Mouse (Mus musculus) ovary, postnatal 10 days (tissue): ENCODE measurements at regions not wholly inside any gene's neighbourhood (a gene's known extent, or its start where the extent isn't known, plus 50 kb on each side); places are given as distances from the start of the nearest gene placed in this dataset.

ENCODE experiments used
- DNase-seq: peaks from one replicate; pipeline ENCODE4 v3.0.0; 2022; ENCODE audit warnings: low spot score

DNA sequence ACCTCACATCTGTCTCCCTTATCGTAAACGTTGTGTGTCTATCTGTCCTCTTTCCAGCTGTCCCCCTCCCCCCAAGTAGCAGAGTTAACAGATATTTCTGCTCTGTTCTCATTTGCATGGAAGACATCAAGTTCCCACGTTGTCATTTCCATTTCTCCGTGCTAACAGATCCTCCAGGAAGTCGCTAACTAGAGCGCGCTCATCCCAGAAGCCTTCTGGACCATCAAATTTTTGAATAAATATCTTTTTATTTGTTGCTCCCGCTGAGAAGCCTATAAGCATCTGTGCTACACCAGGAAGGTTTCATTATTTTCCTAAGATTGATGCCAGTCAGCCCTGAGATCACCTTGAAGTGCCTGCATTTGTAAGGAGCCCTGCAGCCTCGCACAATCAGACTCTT, 275.4 kb downstream of the Prex1 start:
- no peak for DNase-seq

DNA sequence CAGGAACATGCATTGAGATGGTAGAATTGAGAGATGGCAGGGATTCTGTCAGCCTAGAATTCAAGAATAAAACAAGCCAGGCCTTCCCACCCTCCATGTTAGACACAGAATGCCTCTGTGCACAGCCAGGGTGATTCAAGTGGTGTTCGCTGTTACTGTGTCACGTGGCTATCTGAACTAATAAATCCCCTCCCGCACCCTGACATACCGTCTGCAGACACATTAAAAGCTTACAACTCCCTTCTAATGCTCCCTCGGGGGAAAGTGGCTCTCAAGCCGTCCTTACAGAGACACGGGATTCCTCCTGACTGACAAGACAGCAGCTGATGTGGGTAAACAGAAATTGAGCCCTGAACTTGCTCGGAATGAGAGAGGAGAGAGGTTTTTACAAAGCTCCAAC, 279.1 kb downstream of the Prex1 start:
- DNase-seq: no peak

DNA sequence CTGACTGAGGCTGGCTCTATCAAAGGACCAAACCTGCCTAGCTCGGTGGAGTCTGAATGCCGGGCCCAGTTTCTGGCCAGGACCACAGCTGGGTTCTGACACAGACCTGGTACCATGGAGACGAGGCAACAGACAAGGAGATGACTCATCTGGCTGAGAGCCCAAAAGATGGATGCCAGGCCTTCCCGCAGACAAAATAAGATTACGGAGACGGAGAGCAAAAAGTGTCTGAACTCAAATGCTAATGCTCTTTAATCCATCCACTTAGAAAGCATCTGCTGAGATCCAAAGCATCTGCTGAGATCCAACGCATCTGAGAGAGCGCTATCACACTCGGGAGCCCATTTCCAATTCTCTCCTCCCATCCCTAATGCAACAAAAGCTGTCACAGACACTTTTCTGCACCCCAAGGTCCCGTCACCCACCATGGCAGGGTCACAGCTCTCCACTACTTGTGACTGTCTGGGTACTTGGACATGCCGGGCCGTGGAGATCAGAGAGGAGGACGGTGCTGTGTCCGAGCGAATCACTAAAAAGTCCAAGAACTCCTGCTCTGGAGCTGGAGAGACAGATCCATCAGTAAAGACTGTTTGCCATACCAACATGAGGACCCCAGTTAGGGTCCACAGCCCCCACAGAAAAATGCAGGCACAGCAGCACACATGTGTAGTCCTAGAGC, 278.3 kb upstream of the Sulf2 start:
- DNase-seq: no peak

DNA sequence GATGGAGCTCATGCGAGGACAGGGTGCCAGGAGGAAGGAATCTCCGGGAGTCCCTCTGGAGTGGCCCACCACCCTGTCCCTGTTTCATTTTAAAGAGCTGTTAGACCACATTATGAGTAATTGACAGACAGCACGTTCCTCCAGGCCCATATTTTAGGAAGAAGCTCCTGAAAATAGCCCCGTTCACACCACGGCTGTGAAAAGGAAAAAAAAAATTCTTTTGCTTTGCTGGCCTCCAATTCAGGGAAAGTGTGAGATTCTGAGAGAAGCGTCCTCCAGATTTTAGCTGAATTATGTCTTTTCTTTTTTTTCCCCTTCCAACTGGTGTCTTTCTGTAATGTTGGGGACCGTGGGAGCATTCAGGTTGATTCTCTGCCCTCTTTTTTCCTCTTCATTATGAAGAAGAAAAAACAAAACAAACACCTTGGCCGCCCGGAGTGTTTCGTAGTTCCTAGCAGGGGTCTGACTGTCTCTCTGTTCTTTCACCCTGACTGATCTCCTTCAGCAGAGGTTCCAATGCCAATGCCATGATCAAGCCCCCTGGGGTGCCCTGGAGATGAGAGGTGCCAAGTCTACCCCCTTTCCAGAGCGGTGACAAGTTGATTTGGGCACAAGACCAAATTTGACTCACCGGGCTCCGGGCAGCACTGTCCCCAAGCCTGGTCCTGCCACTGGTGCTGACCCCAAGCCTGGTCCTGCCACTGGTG, 277.6 kb upstream of the Sulf2 start:
- no peak for DNase-seq

DNA sequence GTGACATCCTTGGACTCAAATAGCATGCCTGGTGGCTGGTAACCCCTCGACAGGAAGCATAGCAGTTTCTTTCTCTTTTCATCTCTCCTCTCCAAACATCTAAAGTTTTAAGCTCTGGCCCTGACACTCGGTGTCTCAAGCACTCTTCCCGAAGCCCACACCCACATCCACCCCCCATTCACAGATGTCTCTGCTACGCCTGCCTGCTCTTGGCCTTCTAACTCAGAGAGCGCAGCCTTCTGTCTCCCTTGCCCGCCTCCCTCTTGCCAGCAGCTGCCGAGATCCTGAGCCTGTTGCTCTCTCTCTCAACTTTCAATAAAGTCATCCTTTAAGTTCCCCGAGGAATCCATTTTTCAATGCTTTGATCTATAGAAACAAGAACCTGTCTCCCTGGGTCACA, 277.1 kb upstream of the Sulf2 start:
- no peak for DNase-seq

DNA sequence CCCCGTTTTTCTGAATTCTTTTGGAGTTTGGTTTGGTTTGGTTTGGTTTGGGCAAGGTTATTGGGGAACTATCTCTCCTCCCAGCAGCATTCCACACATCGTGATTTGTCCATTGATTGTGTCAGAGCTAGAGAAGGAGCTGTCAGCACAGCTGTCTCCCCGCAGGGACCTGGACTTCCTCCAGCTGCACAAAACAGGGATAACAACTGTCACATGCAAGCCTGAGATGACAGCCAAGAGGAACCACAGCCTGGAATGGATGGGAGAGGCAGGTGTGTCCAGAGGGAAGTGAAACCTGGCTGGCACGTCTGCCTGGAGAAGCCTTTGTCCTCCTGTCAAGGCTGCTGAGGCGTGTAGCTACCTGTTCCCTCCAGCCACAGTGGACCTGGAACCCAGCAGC, 274.5 kb upstream of the Sulf2 start:
- no peak for DNase-seq

DNA sequence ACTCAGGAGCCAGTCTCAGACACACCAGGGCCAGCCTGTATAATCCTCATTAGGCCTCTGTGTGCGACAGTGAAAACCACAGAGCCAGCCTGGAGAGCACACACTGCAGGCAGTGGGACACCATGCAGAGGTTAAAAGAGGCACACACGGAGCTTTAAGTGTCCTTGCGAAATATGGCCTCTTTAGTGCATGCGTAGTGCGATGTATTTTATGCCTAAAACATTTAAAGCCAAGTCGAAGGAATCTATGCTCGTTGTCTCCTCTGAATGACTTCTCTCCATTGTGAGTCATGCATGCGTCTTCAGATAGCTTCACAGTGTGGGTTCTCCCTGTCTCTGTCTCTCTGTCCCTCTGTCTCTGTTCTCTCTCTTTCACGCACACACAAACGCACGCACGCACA, 274.0 kb upstream of the Sulf2 start:
- no peak for DNase-seq

DNA sequence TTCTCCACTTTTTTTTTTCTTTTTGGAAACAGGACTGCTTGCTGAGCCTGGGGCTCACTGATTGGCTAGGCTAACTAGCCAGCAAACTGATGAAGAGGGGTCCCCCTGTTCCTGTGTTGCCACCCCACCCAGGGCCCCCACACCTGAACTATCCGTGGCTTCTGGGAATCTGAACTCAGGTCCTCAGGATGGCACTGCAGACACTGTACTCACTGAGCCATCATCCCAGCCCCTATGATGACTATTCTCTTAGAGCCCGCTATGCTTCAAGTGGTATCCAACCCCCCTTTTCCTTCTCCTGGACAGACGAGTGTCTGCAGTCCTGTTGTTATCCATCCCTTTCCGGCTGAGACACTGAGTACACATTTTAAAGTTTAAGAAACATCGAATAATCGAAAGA, 271.9 kb upstream of the Sulf2 start:
- DNase-seq: no peak

DNA sequence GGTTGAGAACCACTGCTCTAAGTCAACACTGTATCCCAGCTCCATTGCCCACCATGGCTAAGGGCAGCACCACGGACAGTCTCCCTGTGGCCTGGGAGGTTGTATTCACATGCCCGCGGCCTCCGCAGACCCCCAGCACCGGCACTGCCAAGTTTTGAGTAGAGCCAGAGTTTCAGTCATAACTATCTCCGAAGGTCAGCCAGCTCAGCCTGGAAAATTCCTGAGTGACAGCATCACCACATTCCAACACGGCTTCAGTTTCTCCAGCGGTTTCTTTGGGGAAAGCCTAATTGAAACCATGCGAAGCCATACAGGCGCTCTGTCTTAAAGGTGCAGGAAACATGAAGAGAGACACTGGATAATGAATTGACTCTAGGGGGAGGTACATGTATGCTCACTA, 271.5 kb upstream of the Sulf2 start:
- no peak for DNase-seq

DNA sequence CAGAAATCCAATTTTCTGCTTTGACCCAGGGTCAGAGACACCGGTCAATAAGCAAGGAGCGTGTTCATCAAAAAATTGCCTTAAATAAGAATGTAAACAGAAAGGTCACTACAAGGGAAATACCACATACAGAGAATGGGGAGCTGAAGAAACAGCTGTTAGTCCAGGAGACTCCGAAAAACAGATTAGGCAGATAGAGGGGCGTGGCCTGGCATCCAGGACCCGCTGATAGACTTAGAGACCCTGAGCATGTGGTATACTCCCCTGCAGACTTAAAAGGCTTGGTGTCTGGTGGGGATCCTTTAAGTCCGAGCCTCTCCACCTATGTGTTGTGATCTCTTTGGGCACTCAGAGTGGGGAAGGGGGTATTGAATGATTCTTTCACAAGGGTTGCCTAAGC, 271.0 kb upstream of the Sulf2 start:
- DNase-seq: no peak

DNA sequence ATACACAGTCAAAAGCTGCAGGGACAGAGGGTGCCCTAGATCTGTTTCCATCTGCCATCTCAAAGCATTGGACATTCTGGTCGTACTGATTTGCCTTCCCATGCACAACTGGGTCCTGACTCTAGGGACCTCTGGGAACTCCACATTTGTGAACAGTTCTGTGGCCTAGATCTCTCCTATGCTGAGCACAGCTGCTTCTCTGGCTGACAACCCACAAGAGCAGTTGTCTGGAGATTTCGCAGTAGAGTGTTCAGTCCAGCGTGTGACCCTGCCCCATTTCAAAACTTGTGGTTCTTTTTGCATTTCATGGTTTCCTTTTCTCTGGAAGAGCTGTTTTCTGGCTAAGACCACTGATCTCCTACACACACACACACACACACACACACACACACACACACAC, 269.7 kb upstream of the Sulf2 start:
- no peak for DNase-seq

DNA sequence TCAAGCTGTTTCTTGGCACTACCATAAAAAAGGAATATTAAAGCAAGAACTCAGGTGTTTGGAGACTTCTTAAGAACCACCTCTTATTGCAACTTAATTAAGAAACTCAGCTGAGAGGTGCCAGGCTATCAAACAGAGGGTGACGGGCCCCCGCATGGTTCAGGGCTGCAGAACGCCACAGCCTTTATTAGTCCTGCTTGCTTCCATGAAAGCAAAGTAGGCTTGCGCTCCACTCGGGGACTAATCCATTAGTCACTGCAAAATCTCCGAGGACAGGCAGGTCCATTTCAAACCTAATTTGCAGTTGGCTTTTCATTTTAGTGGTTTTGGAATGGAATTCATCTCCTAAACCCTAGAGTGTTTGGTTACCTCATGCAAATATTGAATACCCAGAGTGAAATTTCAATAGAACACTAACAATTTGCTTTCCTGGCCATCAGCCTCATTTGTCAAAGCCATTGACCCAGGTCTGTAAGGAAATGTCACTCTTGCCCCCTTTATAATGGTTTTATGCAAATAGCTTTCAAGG, 267.7 kb upstream of the Sulf2 start:
- no peak for DNase-seq

DNA sequence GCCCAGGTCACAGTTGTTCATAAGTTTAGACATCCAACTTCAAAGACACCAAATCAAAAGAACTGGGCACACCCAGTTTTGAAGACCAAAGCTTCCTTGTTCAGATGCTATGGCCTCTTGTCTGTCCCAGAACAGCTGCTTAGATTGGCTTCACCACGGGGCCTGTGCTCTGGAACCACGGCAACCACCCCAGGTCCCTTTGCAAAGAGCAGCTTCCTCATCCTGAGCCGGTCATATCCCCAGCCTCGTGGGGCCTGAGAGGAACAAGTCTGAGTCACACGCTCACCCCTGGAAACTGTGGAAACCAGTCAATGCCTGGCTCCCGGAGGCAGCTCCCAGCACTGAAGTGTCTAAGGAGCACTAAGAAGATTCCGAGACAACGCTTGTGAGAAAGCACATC, 264.8 kb upstream of the Sulf2 start:
- DNase-seq: no peak

DNA sequence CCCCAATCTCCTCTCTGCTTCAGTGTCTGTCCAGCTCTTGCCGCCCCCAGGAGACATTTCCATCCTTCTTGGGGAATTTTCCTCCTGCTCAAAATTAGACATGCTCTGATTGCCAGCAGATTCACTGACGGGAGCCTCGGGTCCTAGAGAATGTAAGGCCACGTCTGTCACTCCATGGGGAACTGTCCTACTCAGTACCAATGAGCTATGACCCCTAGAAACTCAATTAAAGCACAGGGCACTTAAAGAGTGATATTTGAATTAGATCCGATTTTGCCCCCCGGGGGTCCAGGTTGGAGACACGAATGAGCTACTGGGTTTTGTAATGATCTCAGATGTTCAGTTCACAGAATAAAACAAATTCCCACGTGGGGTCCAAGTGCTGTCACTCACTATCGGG, 263.8 kb upstream of the Sulf2 start:
- no peak for DNase-seq

DNA sequence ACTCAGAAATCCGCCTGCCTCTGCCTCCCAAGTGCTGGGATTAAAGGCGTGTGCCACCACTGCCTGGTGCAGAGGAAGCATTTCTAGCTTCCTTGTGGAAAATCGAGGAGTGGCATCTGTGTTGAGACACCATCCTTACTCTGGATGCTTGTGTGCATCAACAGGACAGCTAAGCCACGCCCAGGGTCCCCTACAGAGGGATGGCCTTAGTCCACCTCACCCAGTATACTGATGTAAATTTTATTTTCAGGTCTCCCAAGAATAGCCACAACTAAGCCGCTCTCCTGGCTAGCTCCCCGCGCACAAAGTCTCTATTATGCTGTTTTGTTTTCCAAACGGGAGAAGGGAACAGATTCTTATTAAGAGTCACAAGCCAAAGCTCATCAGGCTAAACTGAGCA, 262.8 kb upstream of the Sulf2 start:
- DNase-seq: no peak

DNA sequence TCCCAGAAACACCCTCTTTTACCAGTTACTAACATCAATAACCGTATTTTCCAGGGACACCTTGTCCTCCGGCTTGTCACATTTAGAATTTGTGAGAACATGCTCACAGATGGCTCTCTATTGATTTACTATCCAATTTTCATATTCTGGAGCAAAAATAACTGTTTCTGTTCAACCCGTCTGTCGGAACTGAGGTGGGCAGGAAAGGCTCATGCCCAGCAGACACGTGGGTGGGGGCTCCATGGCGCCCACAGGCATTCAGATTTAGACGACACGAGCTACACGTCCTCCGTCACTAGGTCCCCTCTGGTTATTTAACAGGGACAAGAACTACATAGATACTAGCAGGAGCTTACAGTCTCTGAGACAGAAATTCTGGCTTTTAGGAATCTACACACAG, 262.2 kb upstream of the Sulf2 start:
- no peak for DNase-seq

DNA sequence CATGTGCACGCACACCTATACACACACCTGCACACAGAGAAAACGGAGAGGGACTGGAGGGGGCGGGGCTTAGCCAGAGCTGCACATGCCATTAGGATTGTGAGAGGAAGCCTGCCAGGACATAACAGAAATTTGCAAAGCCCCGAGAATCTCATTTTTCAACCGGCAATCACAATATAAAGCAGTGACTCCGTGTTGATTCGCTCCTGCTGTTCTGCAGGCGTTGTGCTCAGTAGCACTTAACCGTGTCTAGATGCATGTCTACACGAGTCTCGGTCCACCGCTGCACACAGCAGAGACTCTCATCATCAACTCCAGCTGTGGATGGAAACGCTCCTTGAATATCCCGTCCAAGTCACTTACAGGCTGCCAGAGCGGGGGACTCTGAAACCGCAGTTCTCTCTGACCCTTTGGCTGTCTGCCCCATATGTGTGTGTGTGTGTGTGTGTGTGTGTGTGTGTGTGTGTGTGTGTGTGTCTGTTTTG, 260.1 kb upstream of the Sulf2 start:
- no peak for DNase-seq

DNA sequence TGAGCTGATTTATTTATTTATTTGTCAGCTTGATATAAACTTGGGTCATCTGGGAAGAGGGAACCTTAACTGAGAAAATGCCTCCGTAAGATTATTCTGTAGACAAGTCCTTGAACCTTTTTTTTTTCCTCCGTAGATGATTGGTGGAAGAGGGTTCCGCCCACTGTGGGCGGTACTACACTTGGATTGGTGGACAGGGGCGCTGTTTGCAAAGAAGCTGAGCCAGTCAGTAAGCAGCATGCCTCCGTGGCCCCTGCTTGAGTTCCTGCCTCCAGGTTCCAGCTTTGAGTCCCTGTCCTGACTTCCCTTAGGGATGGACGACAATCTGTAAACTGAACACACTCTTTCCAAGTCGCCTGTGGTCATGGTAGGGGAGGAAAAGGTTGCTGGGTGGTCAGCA, 259.4 kb upstream of the Sulf2 start:
- no peak for DNase-seq

DNA sequence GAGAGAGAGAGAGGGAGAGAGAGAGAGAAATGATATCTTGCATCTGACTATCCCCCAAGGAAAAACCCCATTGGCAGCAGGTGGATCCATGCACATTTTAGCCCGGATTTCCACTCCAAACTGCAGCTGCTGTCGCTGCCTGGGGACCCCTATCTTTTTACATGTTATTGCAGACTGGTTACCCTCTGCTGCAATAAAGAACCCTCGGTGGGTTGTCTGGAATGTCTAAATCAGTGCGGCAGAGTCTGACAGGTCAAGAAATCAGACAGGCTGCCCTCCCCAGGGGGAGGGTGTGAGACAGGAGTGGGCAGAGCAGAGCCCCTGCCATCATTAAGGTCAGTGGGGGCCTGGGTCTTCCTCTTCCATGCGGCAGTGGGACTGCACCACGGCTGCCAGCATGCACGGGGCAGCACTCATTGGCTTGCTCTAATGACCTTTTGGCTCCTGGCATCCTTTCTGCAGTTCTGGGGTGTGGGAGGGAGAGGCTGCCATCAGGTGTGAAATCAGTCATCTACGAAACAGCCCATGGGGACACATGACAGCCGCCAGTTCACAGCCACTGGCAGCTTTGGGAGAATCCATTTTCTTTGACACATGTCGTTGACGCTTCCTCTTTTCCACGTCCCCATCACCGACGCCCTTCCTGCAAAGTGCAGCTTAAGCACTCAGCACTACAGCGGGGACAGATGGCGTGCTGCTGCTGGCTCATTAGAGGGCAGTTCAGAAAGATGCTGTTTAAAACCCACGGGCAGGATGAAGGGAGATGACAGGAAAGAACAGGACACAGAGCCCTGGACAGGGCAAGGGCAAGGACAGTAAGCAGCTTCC, 256.8 kb upstream of the Sulf2 start:
- DNase-seq: no peak

DNA sequence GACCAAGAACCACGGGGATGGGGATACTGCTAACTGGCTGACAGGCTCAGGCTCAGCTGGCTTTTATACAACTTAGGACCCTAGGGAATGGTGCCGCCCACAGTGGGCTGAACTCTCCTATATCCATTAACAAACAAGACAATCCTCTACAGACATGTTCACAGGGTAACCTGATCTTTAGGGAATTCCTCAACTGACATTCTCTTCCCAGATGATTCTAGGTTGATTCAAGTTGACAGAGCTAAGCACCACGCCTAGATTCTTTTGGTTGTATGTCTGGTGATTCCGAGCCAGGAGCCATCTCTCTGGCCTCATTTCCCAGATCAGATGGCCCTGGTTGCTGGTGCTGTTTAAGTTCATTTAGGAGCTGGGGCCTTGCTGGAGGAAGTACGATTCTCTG, 253.9 kb upstream of the Sulf2 start:
- no peak for DNase-seq

DNA sequence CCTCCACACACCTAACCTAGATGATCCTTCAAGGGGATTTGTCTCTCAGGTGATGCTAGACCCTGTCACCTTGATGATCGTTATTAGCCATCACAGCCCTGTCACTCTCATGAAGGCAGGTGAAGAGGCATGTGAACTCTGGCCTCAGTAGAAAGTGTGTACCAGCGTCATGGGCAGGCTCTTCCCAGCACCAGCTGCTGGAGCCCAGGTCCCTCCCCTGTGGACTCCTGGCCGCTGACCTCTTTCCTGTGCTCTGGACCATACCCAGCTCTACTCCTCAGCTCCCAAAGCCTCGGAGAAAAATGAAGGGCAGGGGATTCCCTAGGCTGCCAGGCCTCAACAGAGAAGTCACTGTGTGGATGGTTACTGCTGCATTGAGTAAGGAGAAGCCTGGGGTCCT, 253.3 kb upstream of the Sulf2 start:
- no peak for DNase-seq

DNA sequence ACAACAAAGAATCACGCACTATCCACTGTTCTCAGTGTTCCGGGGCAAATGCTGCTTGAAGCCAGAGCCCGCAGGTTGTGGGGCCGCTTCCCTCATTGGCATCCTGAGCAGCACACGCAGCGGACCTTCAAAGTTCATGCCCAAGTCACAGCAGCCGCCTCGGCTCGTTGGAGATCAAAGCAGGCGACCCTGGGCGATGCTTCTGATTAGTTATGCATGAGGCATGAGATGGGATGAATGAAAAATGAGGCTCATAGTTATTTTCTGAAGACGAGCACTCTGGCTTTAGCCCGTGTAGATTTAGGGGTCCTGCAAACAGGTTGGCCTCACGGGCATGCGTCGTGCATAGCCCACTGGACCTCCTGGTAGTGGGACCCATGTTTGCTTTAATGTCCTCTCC, 252.5 kb upstream of the Sulf2 start:
- no peak for DNase-seq

DNA sequence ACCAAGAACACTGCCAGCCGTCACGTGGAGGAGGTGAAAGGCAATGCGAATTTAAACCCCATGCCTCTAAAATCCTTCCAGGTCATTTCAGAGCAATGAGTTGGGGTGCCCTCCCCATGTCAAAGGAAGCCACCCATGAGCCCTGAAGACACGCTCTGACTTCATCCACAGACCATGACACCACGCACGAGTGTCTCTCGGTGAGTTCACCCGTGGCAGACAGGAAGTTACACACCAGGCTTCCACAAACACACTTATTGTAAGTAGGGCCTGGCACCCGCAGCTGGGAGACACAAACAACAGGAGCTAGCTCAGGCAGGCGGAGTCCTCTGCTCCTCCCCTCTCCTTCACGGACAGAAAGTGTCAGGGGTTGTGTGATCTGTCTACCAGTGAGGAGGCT, 251.4 kb upstream of the Sulf2 start:
- no peak for DNase-seq
